Mouse (Mus musculus) stomach, postnatal 0 days (tissue): ENCODE results near the gene Ice1. TPM values are rescaled to one million over a fixed set of nuclear protein-coding genes. Genes with fewer than 3 reads are reported as not detected.

Source experiments
- ATAC-seq: fragments of 200-750 bp; cut with Nextera tagmentation; 2 replicates; pipeline ENCODE4 v1.8.0; 2017; ENCODE audit not compliant: low FRiP score, low TSS enrichment
- DNase-seq: peaks from one replicate; pipeline ENCODE4 v3.0.0-alpha.2; 2016; ENCODE audit warnings: low spot score
- H3K27ac ChIP-seq: fragments of 300-500 bp; sonication (generic); replicated peaks from 2 replicates; pipeline ENCODE4 v1.5.1; 2014; ENCODE audit warnings: mild to moderate bottlenecking, control low read depth
- H3K27me3 ChIP-seq: fragments of 300-500 bp; sonication (generic); 2 replicates; pipeline ENCODE4 v1.6.1; 2014; ENCODE audit warnings: low read length; ENCODE audit not compliant: control insufficient read depth, insufficient read depth
- H3K36me3 ChIP-seq: fragments of 300-500 bp; sonication (generic); 2 replicates; pipeline ENCODE4 v1.6.1; 2014; ENCODE audit warnings: low read length, mixed read lengths; ENCODE audit not compliant: control insufficient read depth, insufficient read depth
- H3K4me1 ChIP-seq: fragments of 300-500 bp; sonication (generic); replicated peaks from 2 replicates; pipeline ENCODE4 v1.6.1; 2014; ENCODE audit warnings: antibody characterized with exemption; ENCODE audit not compliant: control insufficient read depth, insufficient read depth
- H3K4me2 ChIP-seq: fragments of 300-500 bp; sonication (generic); replicated peaks from 2 replicates; pipeline ENCODE4 v1.6.1; 2014; ENCODE audit warnings: low read depth, mild to moderate bottlenecking, control low read depth, moderate library complexity
- H3K4me3 ChIP-seq: fragments of 300-500 bp; sonication (generic); 2 replicates; pipeline ENCODE4 v1.5.1; 2014; ENCODE audit warnings: low read depth, low read length, control low read depth
- H3K9ac ChIP-seq: fragments of 300-500 bp; sonication (generic); 2 replicates; pipeline ENCODE4 v1.6.1; 2014; ENCODE audit warnings: mild to moderate bottlenecking, low read length, control low read depth, mixed read lengths
- H3K9me3 ChIP-seq: fragments of 300-500 bp; sonication (generic); 2 replicates; pipeline ENCODE4 v1.6.1; 2016; ENCODE audit warnings: low read length; ENCODE audit not compliant: control insufficient read depth
- CTCF ChIP-seq: IDR thresholded peaks from 2 replicates; pipeline ENCODE4 v1.5.1; 2016; ENCODE audit warnings: antibody characterized with exemption, low read depth, mild to moderate bottlenecking, moderate library complexity
- EP300 ChIP-seq: optimal IDR thresholded peaks from 2 replicates; pipeline ENCODE3; 2016; ENCODE audit warnings: antibody characterized with exemption
- WGBS: fragments of 180-500 bp; shearing (Covaris S2); extraction: QIAGEN DNeasy Blood & Tissue Kit; methylation state at CpG from one replicate; pipeline ENCODE4 v1.1.7; 2014; 5-methylcytosine and 5-hydroxymethylcytosine counted together
- polyA plus RNA-seq: library from polyadenylated mRNA; unstranded; fragments of >200 nt; fragmentation: Nextera tagmentation; extraction: Ambion mirVana; gene quantifications from 2 replicates; pipeline ENCODE4 v1.2.1, GENCODE M21; 2015

Gene Ice1
- polyA plus RNA-seq, 1 experiment from 2014 or later, result 6.0 TPM

DNA sequence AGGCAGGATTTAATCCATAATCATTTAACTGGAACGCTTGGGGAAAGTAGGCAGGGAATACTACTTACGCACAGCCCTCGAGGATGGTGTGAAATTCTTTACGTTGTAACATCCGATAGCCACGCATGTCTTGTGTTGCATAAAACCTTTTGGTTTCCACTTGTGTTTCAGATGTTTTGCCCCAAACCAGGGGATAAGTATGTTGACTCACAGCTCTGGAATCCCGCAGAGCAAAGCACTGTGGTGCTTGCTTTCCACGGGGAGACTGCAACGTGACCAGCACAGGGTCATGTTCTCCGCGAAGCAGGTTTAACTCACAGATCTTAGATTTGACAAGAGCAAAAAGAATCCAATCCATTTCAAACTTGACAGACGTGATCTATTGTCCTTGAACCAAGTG is 18.1 kb upstream of the Ice1 start:
- Histone ChIP-seq H3K27ac (no peak overlapping the region), H3K9me3 (no peaks in the 10 kb centered on the region), H3K4me1 (no peaks in the 10 kb centered on the region), H3K9ac (no peak overlapping the region), H3K27me3 (no peaks in the 10 kb centered on the region), H3K36me3 (no peaks in the 10 kb centered on the region), H3K4me2 (no peak overlapping the region), H3K4me3 (no peak overlapping the region)
- no peak for DNase-seq
- 51% methylated on average over 12 of the region's 12 CpGs for WGBS
- TF ChIP-seq CTCF (no peak), EP300 (no peak)
- no peak for ATAC-seq

- Histone ChIP-seq H3K9ac (no peak overlapping the region), H3K27me3 (no peaks in the 10 kb centered on the region), H3K9me3 (no peaks in the 10 kb centered on the region), H3K4me2 (no peak overlapping the region), H3K4me3 (no peak overlapping the region), H3K27ac (peak overlapping the region; percentile 58; the same call in 1 of the 2 replicates), H3K4me1 (no peaks in the 10 kb centered on the region), H3K36me3 (no peaks in the 10 kb centered on the region)
- TF ChIP-seq CTCF (no peak), EP300 (no peak)
- DNase-seq (peak; percentile 23), ATAC-seq (peak; percentile 77)
- 42% methylated on average over 5 of the region's 5 CpGs for WGBS
Observed at GRCm38 (mm10) chr13:70654091-70654770, 16.8 kb upstream of the Ice1 start.

- Histone ChIP-seq H3K4me1 (no peaks in the 10 kb centered on the region), H3K27me3 (no peaks in the 10 kb centered on the region), H3K9ac (no peak overlapping the region), H3K9me3 (no peaks in the 10 kb centered on the region), H3K27ac (no peak overlapping the region), H3K36me3 (no peaks in the 10 kb centered on the region), H3K4me2 (no peak overlapping the region), H3K4me3 (no peak overlapping the region)
- DNase-seq (no peak), ATAC-seq (no peak)
- WGBS, result 72% methylated on average over 2 of the region's 2 CpGs
- no peak for TF ChIP-seq CTCF
Observed at GRCm38 (mm10) chr13:70653457-70653856, 16.0 kb upstream of the Ice1 start.

GRCm38 (mm10) chr13:70650011-70650436 is 12.6 kb upstream of the Ice1 start:
- ATAC-seq, result no peak

DNA sequence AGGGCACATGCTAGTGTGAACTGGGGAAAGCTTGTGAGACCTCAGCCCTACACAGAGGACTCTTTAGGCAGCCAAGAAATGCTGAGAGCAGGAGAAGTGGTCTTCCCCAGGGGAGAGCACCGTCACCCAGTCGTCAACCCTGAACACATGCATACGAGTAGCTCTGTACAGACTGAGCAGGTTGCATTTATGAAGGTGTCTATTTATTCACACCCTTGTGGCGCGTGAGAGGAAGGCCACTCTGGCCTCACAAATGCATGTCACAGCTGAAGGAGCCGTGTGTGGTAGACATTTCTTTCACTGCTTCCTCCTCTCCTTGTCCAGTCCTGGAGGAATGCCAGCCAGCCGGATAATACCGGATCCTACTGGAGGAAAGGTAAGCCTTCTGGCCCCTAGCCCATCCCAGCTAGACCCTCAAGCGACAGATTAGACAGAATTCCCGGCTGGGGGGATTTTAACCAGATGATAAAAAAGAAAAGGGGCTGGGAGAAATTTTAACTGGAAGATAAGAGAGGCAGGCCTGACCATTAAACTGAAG is 8.6 kb upstream of the Ice1 start:
- DNase-seq (peak; percentile 45), ATAC-seq (peak; percentile 43; the same call in 1 of the 2 replicates)
- Histone ChIP-seq H3K36me3 (no peaks in the 10 kb centered on the region), H3K4me3 (no peak overlapping the region), H3K4me2 (no peak overlapping the region), H3K27me3 (no peaks in the 10 kb centered on the region), H3K27ac (no peak overlapping the region), H3K4me1 (no peaks in the 10 kb centered on the region), H3K9me3 (no peaks in the 10 kb centered on the region), H3K9ac (no peak overlapping the region)
- TF ChIP-seq CTCF (no peak), EP300 (no peak)
- WGBS, result 50% methylated on average over 10 of the region's 10 CpGs

More at GRCm38 (mm10) chr13:70650011-70650436, 12.6 kb upstream of the Ice1 start:
- no peaks in the 10 kb centered on the region for H3K36me3 ChIP-seq
- H3K4me2 ChIP-seq, result no peak overlapping the region
- TF ChIP-seq EP300 (no peak), CTCF (no peak)
- no peak for DNase-seq
- no peak overlapping the region for H3K9ac ChIP-seq
- H3K9me3 ChIP-seq, result no peaks in the 10 kb centered on the region
- H3K4me1 ChIP-seq, result no peaks in the 10 kb centered on the region
- no peak overlapping the region for H3K4me3 ChIP-seq
- H3K27ac ChIP-seq, result no peak overlapping the region
- H3K27me3 ChIP-seq, result no peaks in the 10 kb centered on the region
- WGBS, result 44% methylated on average over 3 of the region's 3 CpGs

DNA sequence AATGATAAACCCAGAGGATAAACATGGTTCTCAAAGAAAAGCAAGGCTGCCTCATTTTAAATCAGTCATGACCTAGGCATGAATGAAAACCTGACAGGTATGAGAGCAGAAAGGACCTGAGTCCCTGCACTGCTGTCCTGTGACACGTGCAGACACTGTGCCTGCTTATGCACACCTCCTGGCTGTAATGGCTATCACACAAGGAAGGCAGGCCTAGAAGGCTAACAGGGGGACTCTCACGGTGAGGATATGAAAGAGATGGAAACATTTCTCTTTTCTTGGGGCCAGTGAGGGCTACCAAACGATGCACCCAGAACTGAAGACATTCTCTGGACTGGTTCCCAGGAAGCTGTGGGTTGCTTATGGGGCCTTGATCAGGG is 6.6 kb upstream of the Ice1 start:
- 39% methylated on average over 3 of the region's 3 CpGs for WGBS
- H3K27me3 ChIP-seq, result no peaks in the 10 kb centered on the region
- H3K4me2 ChIP-seq, result no peak overlapping the region
- no peak overlapping the region for H3K9ac ChIP-seq
- ATAC-seq (no peak), DNase-seq (no peak)
- no peak overlapping the region for H3K4me3 ChIP-seq
- no peak overlapping the region for H3K27ac ChIP-seq
- H3K36me3 ChIP-seq, result no peaks in the 10 kb centered on the region
- H3K4me1 ChIP-seq, result no peaks in the 10 kb centered on the region
- H3K9me3 ChIP-seq, result no peaks in the 10 kb centered on the region
- TF ChIP-seq EP300 (no peak), CTCF (no peak)
